Mouse (Mus musculus) heart, adult 18-20 months (tissue): ENCODE measurements around the gene Trappc5. TPM values are rescaled to one million over a fixed set of nuclear protein-coding genes. Genes with fewer than 3 reads are reported as not detected.
A peak's percentile ranks its signal among the peaks of the same experiment; 100 is the strongest.

Experiments used
- DNase-seq, 2 experiments: peaks; one replicate each; pipeline ENCODE4 v3.0.0; 2021 to 2022; ENCODE audit warnings: mixed read lengths in 1 of 2
- total RNA-seq, 2 experiments: library from RNA; stranded (reverse); gene quantifications; 2 replicates each; pipeline ENCODE4 v1.2.3; 2021

Gene Trappc5
- total RNA-seq, 2 experiments from 2014 or later = 20.0 to 21.2 TPM

DNA sequence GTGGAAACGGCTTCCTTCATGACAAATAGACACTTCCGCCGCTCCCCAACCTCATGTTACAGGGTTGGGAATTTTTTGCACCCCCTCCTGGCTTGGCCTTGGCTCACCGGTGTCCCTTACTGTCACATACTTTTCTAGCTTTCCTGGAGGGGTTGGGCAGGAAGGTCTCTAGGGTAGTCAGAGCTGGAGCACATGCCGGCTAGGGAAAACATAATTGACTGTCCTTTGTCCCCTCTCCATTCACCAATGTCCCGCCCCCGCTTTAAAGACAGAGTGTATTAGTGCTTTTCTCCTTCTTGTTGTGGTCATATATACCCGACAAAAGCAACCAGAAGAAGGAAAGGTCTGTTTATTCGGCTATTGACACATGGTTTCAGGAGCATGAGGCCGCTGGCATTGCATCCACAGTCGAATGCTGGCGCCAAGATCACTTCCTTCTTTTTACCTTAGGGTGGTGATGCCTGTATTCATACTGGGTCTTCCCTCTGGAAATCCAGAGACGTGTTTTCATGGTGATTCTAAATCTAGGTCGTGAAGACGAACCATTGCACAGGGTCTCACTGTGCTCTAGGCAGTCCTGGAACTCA is 987 bp downstream of the Trappc5 start:
- DNase-seq = peak in 1 of 2 experiments; percentile 36

DNA sequence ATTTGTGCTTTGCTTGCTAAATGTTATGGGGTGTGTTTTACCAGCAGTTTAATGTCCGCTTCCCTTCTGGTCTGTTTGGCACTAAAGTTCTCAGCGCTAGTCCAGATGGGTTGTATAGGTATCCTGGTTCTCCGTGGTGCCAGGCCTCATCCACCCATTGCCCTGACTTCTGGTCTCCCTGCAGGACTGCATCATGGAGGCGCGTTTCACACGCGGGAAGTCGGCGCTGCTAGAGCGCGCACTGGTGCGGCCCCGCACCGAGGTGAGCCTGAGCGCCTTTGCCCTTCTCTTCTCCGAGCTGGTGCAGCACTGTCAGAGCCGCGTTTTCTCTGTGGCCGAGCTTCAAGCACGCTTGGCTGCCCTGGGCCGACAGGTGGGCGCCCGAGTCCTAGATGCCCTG is 2.7 kb downstream of the Trappc5 start:
- no peak for DNase-seq

DNA sequence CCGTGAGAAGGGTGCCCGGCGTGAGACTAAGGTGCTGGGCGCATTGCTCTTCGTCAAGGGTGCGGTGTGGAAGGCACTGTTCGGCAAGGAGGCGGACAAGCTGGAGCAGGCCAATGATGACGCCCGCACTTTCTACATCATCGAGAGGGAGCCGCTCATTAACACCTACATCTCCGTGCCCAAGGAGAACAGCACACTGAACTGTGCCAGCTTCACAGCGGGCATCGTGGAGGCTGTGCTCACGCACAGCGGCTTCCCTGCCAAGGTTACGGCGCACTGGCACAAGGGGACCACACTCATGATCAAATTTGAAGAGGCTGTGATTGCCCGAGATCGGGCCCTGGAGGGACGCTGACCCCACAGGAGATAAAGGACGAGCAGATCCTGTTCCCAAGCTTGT is 3.1 kb downstream of the Trappc5 start:
- DNase-seq = no peak

DNA sequence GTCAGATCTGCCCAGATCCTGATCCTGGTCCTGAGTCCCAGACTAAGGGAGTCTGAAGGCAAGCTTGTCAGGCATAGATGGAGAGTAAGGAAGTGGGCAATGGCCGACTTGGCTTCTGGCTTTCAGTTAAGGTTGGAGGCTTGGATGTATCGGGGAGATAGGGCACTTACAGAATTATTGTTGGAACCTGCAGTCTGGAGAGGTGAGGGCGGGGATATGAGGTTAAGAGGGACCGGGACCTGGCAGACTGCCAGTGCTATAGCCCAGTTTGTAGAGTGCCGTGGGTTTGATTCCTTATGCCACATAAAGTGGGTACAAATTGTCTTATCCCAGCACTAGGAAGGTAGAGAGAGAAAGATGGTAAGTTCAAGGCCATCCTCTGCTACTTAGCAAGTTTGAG is 3.6 kb downstream of the Trappc5 start:
- no peak for DNase-seq

DNA sequence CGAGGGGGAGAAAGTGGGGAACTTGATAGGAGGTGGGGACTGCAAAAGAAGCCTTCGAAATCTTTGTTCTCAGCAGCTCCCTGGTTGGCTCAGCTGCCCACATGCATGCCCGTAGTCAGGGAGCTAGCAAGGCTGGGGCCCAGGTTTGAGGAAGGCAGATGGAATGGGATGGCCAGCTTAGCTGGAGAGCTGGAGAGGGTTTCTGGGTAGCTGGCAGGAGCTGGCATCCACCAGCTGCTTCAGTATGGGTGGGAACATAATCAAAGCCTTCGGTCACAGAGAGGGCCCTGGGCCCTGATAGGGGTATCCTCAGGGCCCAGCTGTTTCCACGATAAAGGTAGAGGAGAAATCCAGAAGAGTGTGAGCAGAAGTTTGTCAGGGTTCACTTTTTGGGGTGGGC is 6.3 kb downstream of the Trappc5 start:
- no peak for DNase-seq

DNA sequence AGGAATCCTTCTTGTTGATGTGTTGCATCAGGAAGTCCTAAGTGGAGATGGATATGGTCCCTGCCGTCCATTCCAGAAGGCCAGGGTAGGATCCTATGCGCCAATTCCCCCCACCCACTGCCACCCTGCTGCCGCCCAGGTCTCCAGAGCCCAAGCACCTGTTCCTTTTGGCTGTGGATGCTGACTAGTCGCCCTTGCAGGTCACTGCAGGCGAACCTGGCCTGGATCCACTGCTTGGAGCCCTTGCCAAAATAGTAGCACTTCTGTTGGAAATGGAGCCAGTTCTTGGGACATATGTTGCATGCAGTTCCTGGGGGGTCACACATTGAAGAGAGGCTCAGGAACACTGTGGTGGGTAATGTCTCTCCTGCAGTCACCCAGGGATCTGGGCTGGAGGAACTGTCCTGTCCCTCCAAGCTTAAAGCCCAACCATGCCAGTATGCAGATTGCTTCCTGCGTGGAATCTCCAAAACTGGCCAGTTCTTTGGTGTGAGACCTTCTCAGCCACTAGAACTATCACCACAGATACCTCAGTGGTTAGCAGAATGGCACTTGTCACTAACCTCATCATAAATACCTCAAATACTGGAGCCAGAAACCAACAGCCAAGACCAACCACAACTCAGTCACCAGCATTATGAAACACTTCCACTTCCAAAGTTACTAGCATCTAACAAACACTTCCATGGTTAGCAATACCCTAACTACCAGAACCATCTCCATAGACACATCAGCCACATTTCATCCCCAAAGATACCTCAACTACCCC is 7.5 kb downstream of the Trappc5 start:
- DNase-seq = no peak

DNA sequence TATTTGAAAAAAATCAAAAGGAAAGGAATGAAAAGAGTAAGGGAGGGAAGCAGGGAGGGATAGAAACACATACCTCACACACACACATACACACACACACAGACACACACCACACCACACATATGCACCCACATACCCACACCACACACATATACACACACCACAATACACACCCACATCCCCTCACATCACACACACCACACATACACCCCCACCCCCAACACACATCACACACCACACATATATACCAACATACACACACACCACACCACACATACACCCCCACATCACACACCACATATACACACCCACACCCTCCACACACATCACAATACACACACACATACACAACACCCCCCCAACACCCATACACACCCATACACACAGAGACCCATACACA is 8.4 kb downstream of the Trappc5 start:
- DNase-seq = no peak

DNA sequence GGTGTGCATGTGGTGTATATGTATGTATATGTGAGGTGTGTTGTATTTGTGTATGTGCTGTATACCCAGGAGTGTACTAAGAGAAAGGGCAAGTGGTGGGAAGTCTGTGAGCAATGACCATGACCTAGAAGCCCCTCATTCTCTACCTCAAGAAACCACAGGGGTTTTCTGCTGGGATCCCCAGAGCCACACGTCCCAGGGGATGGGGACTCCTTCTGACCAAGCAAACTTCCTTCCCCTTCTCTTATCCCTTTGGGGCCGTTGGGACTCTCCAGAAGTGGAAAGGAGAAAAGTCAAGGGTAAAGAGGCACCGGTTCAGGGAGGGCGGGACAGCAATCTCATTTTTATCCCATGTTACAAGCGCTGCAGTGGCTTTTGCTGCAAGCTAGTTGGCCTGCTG is 9.3 kb downstream of the Trappc5 start:
- no peak for DNase-seq

DNA sequence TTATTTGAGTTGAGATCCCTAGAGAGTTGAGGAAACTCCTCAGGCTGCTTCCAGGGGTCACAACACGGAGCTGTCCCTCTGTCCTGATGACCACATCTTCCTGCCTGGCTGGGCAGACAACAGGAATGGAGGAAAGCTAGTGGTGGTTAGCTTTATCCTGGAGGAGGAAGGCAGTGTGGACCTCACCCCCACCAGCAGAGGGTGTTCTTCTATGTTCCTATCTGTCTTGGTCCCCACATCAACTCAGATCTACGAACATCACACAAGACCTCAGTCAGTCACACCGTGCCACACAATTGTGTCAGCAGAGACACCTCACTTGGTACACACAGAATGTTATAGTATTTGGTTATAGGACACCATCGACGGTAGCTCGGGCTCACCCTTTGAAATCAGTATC is 11.4 kb downstream of the Trappc5 start:
- no peak for DNase-seq

DNA sequence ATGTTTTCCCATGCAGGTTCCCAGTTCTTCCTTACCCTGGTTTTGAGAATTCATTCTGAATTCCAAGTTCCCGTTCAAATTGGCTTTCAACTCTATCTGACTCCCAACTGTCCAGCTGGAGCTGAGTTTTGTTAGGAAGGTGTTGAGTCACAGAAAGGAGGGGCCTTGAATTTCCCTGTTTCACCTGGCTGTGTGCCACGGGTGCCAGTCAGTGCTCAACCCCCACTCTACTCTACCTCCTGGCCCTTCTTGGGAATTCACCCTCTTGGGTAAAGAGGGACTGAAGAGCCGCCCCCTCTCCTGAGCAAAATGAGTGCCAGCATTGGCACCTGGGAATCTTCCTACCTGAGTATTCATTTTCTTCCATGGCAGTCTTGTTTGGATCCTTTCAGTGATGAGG is 14.7 kb downstream of the Trappc5 start:
- no peak for DNase-seq

DNA sequence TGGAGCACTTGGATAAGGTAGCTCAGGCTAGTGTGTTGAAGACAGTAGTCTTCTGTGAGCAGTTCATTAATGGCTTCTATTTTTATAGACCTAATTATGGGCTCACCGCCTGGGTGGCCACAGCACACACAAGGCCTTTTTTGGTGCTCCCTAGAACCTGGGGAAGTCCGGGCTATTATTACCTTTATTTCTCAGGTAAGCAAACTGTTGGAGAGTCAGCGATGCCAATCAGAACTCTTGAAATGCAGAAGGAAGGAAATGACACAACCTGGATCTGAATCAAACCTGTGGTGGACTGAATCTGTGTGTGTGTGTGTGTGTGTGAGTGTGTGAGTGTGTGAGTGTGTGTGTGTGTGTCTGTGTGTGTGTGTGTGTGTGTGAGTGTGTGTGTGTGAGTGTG is 18.0 kb downstream of the Trappc5 start, which contains the start of gene Fcer2a:
Gene Fcer2a, minus strand, starts transcription at position 55 of the 400 bp plus-strand sequence.
- DNase-seq = no peak

DNA sequence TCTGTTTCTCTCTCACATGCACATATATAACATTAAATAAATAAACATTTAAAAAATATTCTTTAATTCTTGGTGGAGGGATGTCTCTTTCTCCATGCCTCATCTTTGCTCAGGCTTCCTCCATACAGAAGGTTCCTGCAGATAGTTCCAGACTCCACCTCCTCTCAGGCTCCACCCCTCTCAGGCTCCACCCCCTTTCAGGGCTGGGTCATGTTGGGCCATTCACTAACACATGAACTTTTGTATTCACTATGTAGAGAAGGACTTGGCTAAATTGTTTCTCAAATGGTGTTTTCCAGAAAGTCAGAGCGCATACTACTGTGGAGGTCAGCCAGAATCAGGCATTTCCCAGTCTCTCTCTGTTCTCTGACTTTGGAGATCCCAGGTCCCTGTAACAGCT is 25.4 kb downstream of the Trappc5 start:
- DNase-seq = no peak

DNA sequence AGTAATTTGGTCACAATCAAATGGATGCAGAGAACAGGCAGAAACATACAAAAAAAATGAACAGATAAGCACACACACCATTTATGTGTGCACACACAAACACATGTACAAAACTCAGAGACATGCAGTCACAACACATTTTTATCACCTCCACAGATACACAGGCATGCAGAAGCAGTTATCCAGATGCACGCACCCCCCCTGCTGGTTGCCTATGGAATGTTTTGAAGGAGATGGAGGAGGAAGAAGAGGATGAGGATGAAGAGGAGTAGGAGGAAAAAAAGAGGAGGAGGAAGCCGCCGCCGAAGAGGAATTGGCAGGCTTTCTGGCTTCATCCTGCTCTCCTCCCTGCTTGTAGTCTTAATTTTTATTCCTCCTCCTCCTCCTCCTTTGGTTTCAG is 29.6 kb downstream of the Trappc5 start:
- peak in 1 of 2 experiments; percentile 23 for DNase-seq

DNA sequence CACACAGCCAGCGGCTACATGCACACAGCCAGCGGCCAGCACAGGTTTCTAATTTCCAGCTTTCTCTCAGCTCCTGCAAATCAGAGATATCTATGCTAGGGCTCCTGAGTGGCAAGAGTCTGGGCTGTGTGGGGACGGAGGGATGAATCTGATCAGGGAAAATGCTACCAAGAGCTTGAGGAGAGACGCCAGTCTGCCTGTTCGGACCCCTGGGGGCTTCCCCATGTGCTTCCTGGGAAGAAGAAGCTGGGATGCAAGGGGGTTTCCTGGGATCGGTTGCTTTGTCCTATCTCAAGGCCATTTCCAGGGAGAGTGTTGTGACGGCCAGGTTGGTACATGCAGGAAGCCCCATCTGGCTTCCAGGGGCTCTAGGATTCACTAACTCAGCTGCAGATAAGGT is 31.5 kb downstream of the Trappc5 start:
- DNase-seq = no peak

DNA sequence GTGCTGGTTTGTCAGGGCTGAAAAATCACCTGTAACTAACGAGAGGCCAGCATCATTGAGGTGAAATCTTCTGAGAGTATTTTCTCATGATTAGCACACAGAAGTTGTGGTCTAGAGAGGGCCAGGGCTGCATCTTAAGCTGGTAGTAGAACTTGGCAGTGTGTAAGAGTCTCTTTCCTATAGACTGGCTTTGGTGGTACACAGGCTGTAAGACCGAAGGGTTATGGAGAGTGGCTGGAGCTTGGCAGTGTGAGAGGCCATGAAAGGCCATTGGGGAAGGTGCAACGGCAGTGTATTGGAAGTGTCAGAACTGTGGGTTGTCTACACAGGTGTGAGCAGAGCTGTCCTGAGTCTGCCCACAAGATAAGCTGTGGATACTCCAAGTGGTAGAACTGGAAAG is 34.2 kb downstream of the Trappc5 start:
- DNase-seq = no peak

DNA sequence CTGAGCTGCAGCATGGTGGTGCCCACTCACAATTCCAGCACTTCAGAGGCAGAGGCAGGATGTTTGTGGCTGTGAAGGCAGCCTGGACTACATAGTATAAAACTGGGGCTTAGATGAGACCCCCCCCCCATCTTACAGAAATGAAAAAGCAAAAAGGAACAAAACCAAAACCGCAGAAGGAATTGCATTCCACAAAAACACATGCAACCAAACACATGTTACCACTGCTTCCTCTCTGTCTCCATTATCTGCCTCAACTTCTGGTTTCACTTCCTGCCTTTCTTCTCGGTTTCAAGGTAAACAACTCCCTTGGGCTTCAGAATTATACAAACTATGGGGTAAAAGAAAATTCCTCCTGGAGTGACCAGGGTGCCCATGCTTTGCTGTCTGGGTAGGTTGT is 35.5 kb downstream of the Trappc5 start:
- peak; percentile 8 to 59 for DNase-seq

DNA sequence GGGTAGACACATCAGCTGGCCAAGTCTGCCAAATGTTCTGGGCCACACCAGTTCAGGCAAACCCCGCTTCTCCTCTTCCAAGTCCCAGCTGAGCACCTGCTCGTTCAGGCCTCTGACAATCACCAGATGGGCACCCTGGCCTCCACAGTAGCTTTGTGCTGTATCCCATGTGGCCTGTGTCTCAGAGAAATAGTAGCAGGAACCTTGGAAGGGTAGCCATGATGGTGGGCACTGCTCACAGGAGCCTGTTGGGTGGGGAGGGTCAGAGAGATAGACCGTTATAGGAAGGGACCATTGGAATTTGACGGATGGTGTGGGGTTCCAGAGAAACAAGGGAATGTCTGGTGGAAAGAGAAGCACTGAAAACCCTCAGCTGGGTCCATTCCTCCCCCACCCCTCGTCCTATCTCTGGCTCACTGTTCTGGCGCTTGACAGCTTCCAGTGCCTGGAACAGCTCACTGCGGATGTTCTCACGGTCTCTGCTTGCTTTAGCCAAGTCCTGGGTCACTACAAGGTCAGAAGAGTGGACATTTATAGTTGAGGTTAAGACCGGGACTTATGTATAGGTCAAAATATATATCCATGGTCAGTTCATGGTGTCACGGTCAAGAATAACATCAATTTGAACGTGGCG is 41.3 kb downstream of the Trappc5 start:
- DNase-seq = peak; percentile 32 to 59

DNA sequence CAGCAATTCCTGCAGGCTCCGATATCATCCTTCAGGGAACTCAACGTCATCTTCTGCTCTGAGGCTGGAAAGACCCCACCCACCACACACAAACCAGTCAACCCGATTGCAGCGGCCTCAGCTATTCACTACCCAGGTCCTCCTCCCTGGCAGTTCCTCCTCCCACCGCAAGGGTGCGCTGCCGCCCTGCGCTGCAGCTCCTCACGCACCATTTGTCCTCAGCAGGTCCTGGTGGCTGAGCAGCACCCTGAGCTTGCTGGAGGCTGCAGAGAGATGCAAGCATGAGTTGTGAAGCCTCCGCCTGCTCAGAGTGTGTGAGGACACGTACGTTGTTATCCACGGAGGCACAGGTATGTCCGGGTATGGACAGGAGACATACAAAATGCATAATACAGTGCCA is 42.5 kb downstream of the Trappc5 start:
- peak; percentile 82 for DNase-seq

DNA sequence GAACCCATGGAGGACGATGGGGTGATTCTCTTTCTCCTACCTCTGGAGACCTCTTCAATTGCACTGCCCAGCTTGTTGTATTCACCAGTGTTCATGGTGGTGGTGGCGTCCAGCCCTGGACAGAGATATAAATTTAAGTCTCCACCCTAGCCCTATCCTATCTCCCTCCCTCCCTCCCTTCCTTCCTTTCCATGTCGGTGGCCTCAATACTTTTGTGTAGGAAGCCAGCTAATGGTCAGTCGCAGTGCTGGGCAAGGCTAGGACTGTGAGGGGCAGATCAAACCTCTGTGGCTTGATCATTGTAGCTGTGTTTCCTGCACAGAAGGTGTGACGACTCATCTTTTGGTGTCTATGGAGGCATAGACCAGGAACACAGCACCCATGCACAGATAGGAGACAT is 44.5 kb downstream of the Trappc5 start, which contains the start of gene Clec4g:
Gene Clec4g, minus strand, starts transcription at position 101 of the 400 bp plus-strand sequence.
- DNase-seq = no peak

DNA sequence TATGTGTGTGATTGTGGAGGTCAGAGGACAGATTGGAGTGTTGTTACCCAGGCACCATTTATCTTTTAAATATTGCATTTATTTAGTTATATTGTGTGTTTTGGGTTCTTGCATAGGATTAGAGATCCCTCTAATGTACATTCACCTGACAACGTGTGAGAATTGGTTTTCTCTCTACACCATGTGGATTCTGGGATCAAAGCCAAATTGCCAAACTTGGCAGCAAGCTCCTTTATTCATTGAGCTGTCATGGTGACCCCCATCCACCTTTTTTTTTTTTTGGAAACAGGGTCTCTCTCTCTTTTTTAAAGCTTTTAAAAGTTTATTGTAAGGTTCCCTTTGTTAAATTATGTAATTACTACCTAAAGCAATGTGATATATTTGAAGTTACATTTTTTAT is 44.9 kb downstream of the Trappc5 start:
- no peak for DNase-seq
